Mouse (Mus musculus) cerebellum, adult 2 months (tissue): ENCODE measurements at regions not wholly inside any gene's neighbourhood (a gene's known extent, or its start where the extent isn't known, plus 50 kb on each side); places are given as distances from the start of the nearest gene placed in this dataset.

Source experiments
- CTCF ChIP-seq: fragments of 200-500 bp; IDR thresholded peaks from 2 replicates; pipeline ENCODE4 v1.5.1; 2011; ENCODE audit warnings: low read depth, mild to moderate bottlenecking, control low read depth, low read length, moderate library complexity, borderline replicate concordance; ENCODE audit not compliant: insufficient read depth
- POLR2A ChIP-seq: fragments of 200-500 bp; IDR thresholded peaks from 2 replicates; pipeline ENCODE4 v1.6.1; 2011; ENCODE audit warnings: low read length, control low read depth, borderline replicate concordance; ENCODE audit not compliant: insufficient read depth

- TF ChIP-seq CTCF (no peak), POLR2A (no peak)
Measured at GRCm38 (mm10) chr10:21687484-21687883, 94.5 kb downstream of the 1700020N01Rik start.
